Mouse (Mus musculus): ENCODE measurements at regions not wholly inside any gene's neighbourhood (a gene's known extent, or its start where the extent isn't known, plus 50 kb on each side); places are given as distances from the start of the nearest gene placed in this dataset.

GRCm38 (mm10) chr13:3708896-3709631 is 75.2 kb downstream of the Asb13 start:
- Histone ChIP-seq H3K9ac (ENCODE audit: control insufficient read depth, low read depth, low read length, poor library complexity, severe bottlenecking) (no peak overlapping the region), H3K4me1 (ENCODE audit: control insufficient read depth in 1 of 2, insufficient read depth in 2 of 2, low read length in 2 of 2) (no peaks in the 10 kb centered on the region), H3K79me2 (ENCODE audit: control insufficient read depth, insufficient read depth, low read length, poor library complexity) (no peaks in the 10 kb centered on the region), H3K9me3 (replicated peaks; ENCODE audit: insufficient read depth, low read length) (no peaks in the 10 kb centered on the region), H3K27ac (ENCODE audit: control insufficient read depth, low read depth, low read length) (no peak overlapping the region), H3K36me3 (ENCODE audit: control insufficient read depth in 1 of 2, insufficient read depth in 2 of 2, low read length in 2 of 2) (no peaks in the 10 kb centered on the region), H3K4me3 (ENCODE audit: control insufficient read depth in 1 of 2, insufficient read depth in 1 of 2, low read depth in 2 of 2, low read length in 2 of 2) (no peak overlapping the region), H3K27me3 (ENCODE audit: control insufficient read depth in 1 of 2, insufficient read depth in 2 of 2, low read length in 2 of 2) (no peaks in the 10 kb centered on the region; a peak in 2 of 4 replicates)
- DNase-seq (ENCODE audit: low read depth, low spot score) = no peak
- TF ChIP-seq HCFC1 (IDR thresholded peaks at IDR 0.05; ENCODE audit: low read depth, low read length) = no peak
- TF ChIP-seq MYC (IDR thresholded peaks at IDR 0.05; ENCODE audit: low read depth, low read length) = no peak
- no peak for TF ChIP-seq TAL1 (IDR thresholded peaks at IDR 0.05; ENCODE audit: low read length)
- TF ChIP-seq ZKSCAN1 (IDR thresholded peaks at IDR 0.05; ENCODE audit: low read depth, low read length) = no peak
- no peak for TF ChIP-seq USF1 (IDR thresholded peaks at IDR 0.05; ENCODE audit: low read depth, low read length)
- no peak for TF ChIP-seq RCOR1 (IDR thresholded peaks at IDR 0.05; ENCODE audit: low read depth, low read length)
- no peak for TF ChIP-seq MAZ (IDR thresholded peaks at IDR 0.05; ENCODE audit: low read depth, low read length)
- no peak for TF ChIP-seq BHLHE40 (IDR thresholded peaks at IDR 0.05; ENCODE audit: borderline replicate concordance, low read depth, low read length)
- no peak for TF ChIP-seq GATA1 (IDR thresholded peaks at IDR 0.05; ENCODE audit: low read depth, low read length)
- TF ChIP-seq GABPA (IDR thresholded peaks at IDR 0.05; ENCODE audit: low read depth, low read length) = no peak
